Mouse (Mus musculus) left cerebral cortex, adult 11 months (tissue): Measurements from ENCODE around the gene Ell.

ENCODE experiments used
- DNase-seq: peaks from one replicate; pipeline ENCODE4 v3.0.0; 2022; ENCODE audit warnings: low spot score

Ell gene

GRCm38 (mm10) chr8:70597417-70598272 lies 58.4 kb downstream of the Ell start:
- DNase-seq, result no peak

GRCm38 (mm10) chr8:70598283-70598682 lies 59.0 kb downstream of the Ell start:
- no peak for DNase-seq

GRCm38 (mm10) chr8:70598722-70599121 lies 59.5 kb downstream of the Ell start:
- no peak for DNase-seq

- no peak for DNase-seq
These were observed 60.4 kb downstream of the Ell start for GRCm38 (mm10) chr8:70599507-70600290.

GRCm38 (mm10) chr8:70600473-70601270 lies 61.4 kb downstream of the Ell start:
- no peak for DNase-seq

GRCm38 (mm10) chr8:70601271-70601649 lies 62.0 kb downstream of the Ell start:
- no peak for DNase-seq

- no peak for DNase-seq
These were observed 63.0 kb downstream of the Ell start for GRCm38 (mm10) chr8:70602139-70602811.

GRCm38 (mm10) chr8:70604558-70604957 lies 65.3 kb downstream of the Ell start:
- no peak for DNase-seq

- no peak for DNase-seq
These were observed 66.9 kb downstream of the Ell start for GRCm38 (mm10) chr8:70605871-70606779.

GRCm38 (mm10) chr8:70606780-70607602 lies 67.7 kb downstream of the Ell start:
- DNase-seq, result no peak

GRCm38 (mm10) chr8:70607603-70607897 lies 68.3 kb downstream of the Ell start:
- no peak for DNase-seq

GRCm38 (mm10) chr8:70607898-70608748 lies 68.9 kb downstream of the Ell start:
- DNase-seq, result no peak

GRCm38 (mm10) chr8:70608749-70609367 lies 69.6 kb downstream of the Ell start, which contains the start of gene Ssbp4:
TSS of gene Ssbp4 (minus strand) at chr8:70608872.
- DNase-seq, result no peak

- DNase-seq, result no peak
These were observed 70.2 kb downstream of the Ell start for GRCm38 (mm10) chr8:70609368-70609848.

- peak; percentile 86 for DNase-seq
These were observed 70.9 kb downstream of the Ell start for GRCm38 (mm10) chr8:70609849-70610795.

GRCm38 (mm10) chr8:70610796-70611771 lies 71.8 kb downstream of the Ell start:
- DNase-seq, result no peak
